Mouse (Mus musculus): ENCODE measurements around the gene Kcnmb3.

Gene Kcnmb3

GRCm38 (mm10) chr3:32492097-32493090 is at the start of gene Kcnmb3:
Kcnmb3 (minus strand) TSS chr3:32492231.
- DNase-seq (ENCODE audit: low read depth, low spot score), result no peak

- DNase-seq (ENCODE audit: low read depth, low spot score), result no peak
Observed at GRCm38 (mm10) chr3:32538091-32538490, 46.1 kb upstream of the Kcnmb3 start.

- DNase-seq (ENCODE audit: low read depth, low spot score), result no peak
Observed at GRCm38 (mm10) chr3:32537556-32537955, 45.5 kb upstream of the Kcnmb3 start.

GRCm38 (mm10) chr3:32535692-32536091 is 43.7 kb upstream of the Kcnmb3 start:
- DNase-seq (ENCODE audit: low read depth, low spot score), result no peak

- no peak for DNase-seq (ENCODE audit: low read depth, low spot score)
Observed at GRCm38 (mm10) chr3:32530041-32530440, 38.0 kb upstream of the Kcnmb3 start.

- DNase-seq (ENCODE audit: low read depth, low spot score), result peak; percentile 90
Observed at GRCm38 (mm10) chr3:32529303-32529898, 37.4 kb upstream of the Kcnmb3 start, which contains the start of gene Mfn1. Mfn1 (plus strand) TSS chr3:32529465.

- no peak for DNase-seq (ENCODE audit: low read depth, low spot score)
Observed at GRCm38 (mm10) chr3:32527181-32527580, 35.1 kb upstream of the Kcnmb3 start.

GRCm38 (mm10) chr3:32513528-32513927 is 21.5 kb upstream of the Kcnmb3 start:
- no peak for DNase-seq (ENCODE audit: low read depth, low spot score)

- no peak for DNase-seq (ENCODE audit: low read depth, low spot score)
Observed at GRCm38 (mm10) chr3:32512686-32513284, 20.8 kb upstream of the Kcnmb3 start.

- no peak for DNase-seq (ENCODE audit: low read depth, low spot score)
Observed at GRCm38 (mm10) chr3:32511191-32511550, 19.1 kb upstream of the Kcnmb3 start.

- peak; percentile 92 for DNase-seq (ENCODE audit: low read depth, low spot score)
Observed at GRCm38 (mm10) chr3:32510375-32511190, 18.6 kb upstream of the Kcnmb3 start.

GRCm38 (mm10) chr3:32509496-32510374 is 17.7 kb upstream of the Kcnmb3 start, which contains the start of gene Zfp639:
Zfp639 (plus strand) TSS chr3:32510259.
- no peak for DNase-seq (ENCODE audit: low read depth, low spot score)

GRCm38 (mm10) chr3:32508666-32509324 is 16.8 kb upstream of the Kcnmb3 start:
- peak; percentile 74 for DNase-seq (ENCODE audit: low read depth, low spot score)

- DNase-seq (ENCODE audit: low read depth, low spot score), result no peak
Observed at GRCm38 (mm10) chr3:32506366-32507225, 14.6 kb upstream of the Kcnmb3 start.

GRCm38 (mm10) chr3:32505841-32506240 is 13.8 kb upstream of the Kcnmb3 start:
- no peak for DNase-seq (ENCODE audit: low read depth, low spot score)

- no peak for DNase-seq (ENCODE audit: low read depth, low spot score)
Observed at GRCm38 (mm10) chr3:32500346-32500745, 8.3 kb upstream of the Kcnmb3 start.

GRCm38 (mm10) chr3:32496711-32497070 is 4.7 kb upstream of the Kcnmb3 start:
- no peak for DNase-seq (ENCODE audit: low read depth, low spot score)

GRCm38 (mm10) chr3:32495856-32496710 is 4.1 kb upstream of the Kcnmb3 start:
- no peak for DNase-seq (ENCODE audit: low read depth, low spot score)

Measured in forelimb bud, embryonic 11.5 days (tissue).